Comparison of ENCODE assay signal across 11 mouse cellular contexts in the genomic region with DNA sequence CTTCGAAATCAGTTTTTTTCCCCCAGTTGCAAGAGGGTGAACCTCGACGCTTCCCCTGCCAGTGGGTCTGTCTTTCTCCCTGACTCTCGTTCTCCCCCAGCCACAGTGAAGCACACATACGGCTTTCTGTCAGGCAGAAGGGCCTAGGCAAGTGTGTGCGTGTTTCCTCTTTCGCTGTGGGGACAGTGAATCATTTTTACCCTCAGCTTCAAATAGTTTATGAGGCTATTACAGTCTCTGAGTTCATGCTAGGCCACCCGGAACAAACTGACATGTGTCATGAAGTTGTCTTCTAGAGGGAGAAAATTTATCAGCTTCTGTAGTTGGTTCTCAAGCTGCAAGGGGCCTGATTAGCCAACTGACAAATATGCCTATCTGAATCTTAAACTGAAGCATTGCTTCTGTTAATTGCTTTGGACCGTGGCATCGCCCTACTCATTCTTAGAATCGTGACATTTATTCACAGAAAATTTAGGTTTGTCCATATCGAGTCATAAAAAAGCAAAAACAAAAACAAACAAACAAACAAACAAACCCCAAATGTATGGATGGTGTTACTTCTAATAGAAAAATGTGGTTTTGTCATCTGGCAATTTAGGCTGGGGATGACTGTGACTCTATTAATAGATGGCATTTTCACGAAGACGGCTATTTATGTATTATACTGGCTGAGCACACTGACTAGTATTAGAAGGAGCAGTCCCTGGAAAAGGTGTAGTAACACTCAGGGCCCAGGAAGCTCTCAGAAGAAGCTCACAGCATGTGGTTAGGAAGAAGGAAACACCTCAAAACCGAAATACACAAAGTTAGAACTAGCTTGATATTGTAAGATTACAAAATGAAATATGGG. TPM values are rescaled to one million over a fixed set of nuclear protein-coding genes. Genes with fewer than 3 reads are reported as not detected.
DNase-seq lines count a peak whose midpoint lies in the region; ATAC-seq and TF ChIP-seq lines count a peak whose summit lies in the region.
"Had no signal": no experiment of that assay in that cellular context is flagged by ENCODE, and none has a peak within 500 bp of the region (broad histone marks: within the 10 kb centered on the region; RNA-seq: fewer than 3 reads in every experiment).

No protein-coding gene starts in this region.

- H3K4me3 ChIP-seq in intestine, embryonic 15.5 days (replicated peaks): no peak overlapping the region
- H3K4me3 ChIP-seq in intestine, postnatal 0 days (ENCODE audit: low read depth, low read length): no peak overlapping the region
- peak overlapping the region; percentile 71 for H3K4me3 ChIP-seq in bone marrow macrophage, adult 2 months (ENCODE audit: insufficient read depth, low read length)
- H3K4me3 ChIP-seq in limb, embryonic 10.5 days: no peak overlapping the region
- H3K4me3 ChIP-seq: myocyte had no signal

- H3K9me3 ChIP-seq in intestine, embryonic 15.5 days: no peaks in the 10 kb centered on the region
- no peaks in the 10 kb centered on the region for H3K9me3 ChIP-seq in intestine, postnatal 0 days (ENCODE audit: control insufficient read depth)
- H3K9me3 ChIP-seq in limb, embryonic 10.5 days (replicated peaks): no peaks in the 10 kb centered on the region

- DNase-seq in retina, embryonic 14.5 days (ENCODE audit: low spot score): peak; percentile 3
- no peak for DNase-seq in limb, embryonic 10.5 days (ENCODE audit: low spot score)
- no peak for DNase-seq in right cerebral cortex, postnatal 4 days
- DNase-seq: cerebellum, adult 2 months; left cerebral cortex, postnatal 4 days had no signal

- WGBS in intestine, embryonic 15.5 days: 73% methylated on average over 15 of the region's 15 CpGs
- whole genome bisulfite sequencing in intestine, postnatal 0 days: 69% methylated on average over 15 of the region's 15 CpGs
- WGBS in limb, embryonic 10.5 days: 72% methylated on average over 15 of the region's 15 CpGs

- H3K27ac ChIP-seq in intestine, embryonic 15.5 days: no peak overlapping the region
- H3K27ac ChIP-seq in intestine, postnatal 0 days (ENCODE audit: low read depth, low read length): no peak overlapping the region
- peak overlapping the region; percentile 55 for H3K27ac ChIP-seq in bone marrow macrophage, adult 2 months (ENCODE audit: insufficient read depth, low read depth, low read length)
- no peak overlapping the region for H3K27ac ChIP-seq in limb, embryonic 10.5 days

- TF ChIP-seq POLR2A in bone marrow macrophage, adult 2 months (IDR thresholded peaks at IDR 0.05; ENCODE audit: borderline replicate concordance, low read depth, low read length): 0 out of 2 replicates have a peak, but pooled peaks have one; percentile 31

- H3K9ac ChIP-seq in intestine, embryonic 15.5 days: no peak overlapping the region
- H3K9ac ChIP-seq in intestine, postnatal 0 days (ENCODE audit: low read depth, low read length): no peak overlapping the region

- TF ChIP-seq CTCF in intestine, postnatal 0 days (IDR thresholded peaks at IDR 0.05; ENCODE audit: low read depth): no peak
- TF ChIP-seq CTCF in bone marrow macrophage, adult 2 months (IDR thresholded peaks at IDR 0.05; ENCODE audit: low read depth, low read length): no peak

- peak overlapping the region; percentile 97; the same call in 1 of the 2 replicates for H3K4me2 ChIP-seq in intestine, embryonic 15.5 days (replicated peaks)
- H3K4me2 ChIP-seq in intestine, postnatal 0 days (replicated peaks; ENCODE audit: low read depth): no peak overlapping the region

- no peaks in the 10 kb centered on the region for H3K36me3 ChIP-seq in intestine, embryonic 15.5 days
- no peaks in the 10 kb centered on the region for H3K36me3 ChIP-seq in intestine, postnatal 0 days (ENCODE audit: control insufficient read depth, insufficient read depth)
- H3K36me3 ChIP-seq in limb, embryonic 10.5 days: no peaks in the 10 kb centered on the region

- no peaks in the 10 kb centered on the region; the same call in 1 of the 2 replicates for H3K27me3 ChIP-seq in intestine, embryonic 15.5 days (replicated peaks)
- H3K27me3 ChIP-seq in intestine, postnatal 0 days (replicated peaks; ENCODE audit: control insufficient read depth, insufficient read depth, low read length): no peaks in the 10 kb centered on the region
- H3K27me3 ChIP-seq in limb, embryonic 10.5 days (ENCODE audit: low read depth, poor library complexity, severe bottlenecking): peaks cover 44% of the 10 kb centered on the region

- peak; percentile 37; the same call in 1 of the 2 replicates for ATAC-seq in intestine, embryonic 15.5 days
- ATAC-seq in intestine, postnatal 0 days: no peak
- ATAC-seq in granulocyte monocyte progenitor cell, adult 5-6 weeks (replicated peaks; ENCODE audit: poor library complexity, severe bottlenecking): peak; percentile 76
- ATAC-seq: Patski had no signal

- 0 out of 2 replicates have a peak, but pooled peaks cover 3% of the 10 kb centered on the region for H3K4me1 ChIP-seq in intestine, embryonic 15.5 days (replicated peaks)
- no peaks in the 10 kb centered on the region for H3K4me1 ChIP-seq in intestine, postnatal 0 days (replicated peaks; ENCODE audit: control insufficient read depth, insufficient read depth, low read length)
- peaks cover 15% of the 10 kb centered on the region for H3K4me1 ChIP-seq in bone marrow macrophage, adult 2 months (ENCODE audit: control insufficient read depth, insufficient read depth, low read length)
- peaks cover 12% of the 10 kb centered on the region for H3K4me1 ChIP-seq in limb, embryonic 10.5 days

RNA-seq across cellular contexts. Expression of a gene that starts 1.3 kb away (rescaled TPM):
- 0.48 and 0.95 TPM in 2 replicates for polyA plus RNA-seq in intestine, embryonic 15.5 days (2015; fragmentation: Nextera tagmentation; extraction: Ambion mirVana)
- polyA plus RNA-seq in intestine, postnatal 0 days (2015; fragmentation: Nextera tagmentation; extraction: Ambion mirVana): 0.20 and 0.23 TPM in 2 replicates
- 8.1 and 11.2 TPM in 2 replicates for polyA plus RNA-seq in bone marrow macrophage, adult 2 months (2012; ENCODE audit: insufficient read depth, insufficient read length, missing spikeins)
- 1.4 and 2.7 TPM in 2 replicates for total RNA-seq in granulocyte monocyte progenitor cell, adult 5-6 weeks (2014; fragmentation: Nextera tagmentation)
- 1.4 and 2.0 TPM in 2 replicates for total RNA-seq in granulocyte monocyte progenitor cell, adult 5-6 weeks (2017)
- polyA plus RNA-seq in limb, embryonic 10.5 days (2016; fragmentation: Nextera tagmentation; extraction: Ambion mirVana): 0.19 TPM in 2 replicates
